Mouse (Mus musculus) bone marrow, adult 2 months (tissue): ENCODE measurements around the gene Krt8. TPM values are rescaled to one million over a fixed set of nuclear protein-coding genes. Genes with fewer than 3 reads are reported as not detected.

ENCODE experiments used
- H3K27ac ChIP-seq: fragments of 200-500 bp; 2 replicates; pipeline ENCODE4 v1.5.1; 2012; ENCODE audit warnings: low read depth, mild to moderate bottlenecking, control low read depth, inconsistent platforms, low read length; ENCODE audit not compliant: control insufficient read depth, poor library complexity, insufficient read depth
- H3K4me1 ChIP-seq: fragments of 200-500 bp; 2 replicates; pipeline ENCODE4 v1.6.1; 2011; ENCODE audit warnings: low read length; ENCODE audit not compliant: control insufficient read depth, insufficient read depth
- H3K4me3 ChIP-seq: fragments of 200-500 bp; replicated peaks from 2 replicates; pipeline ENCODE3; 2011; ENCODE audit warnings: mild to moderate bottlenecking, low read depth, low read length, control low read depth; ENCODE audit not compliant: control insufficient read depth
- CTCF ChIP-seq: fragments of 200-500 bp; IDR thresholded peaks from 2 replicates; pipeline ENCODE4 v1.5.1; 2011; ENCODE audit warnings: low read length, control low read depth; ENCODE audit not compliant: control insufficient read depth, insufficient read depth
- POLR2A ChIP-seq: fragments of 200-500 bp; IDR thresholded peaks from 2 replicates; pipeline ENCODE4 v1.6.1; 2011; ENCODE audit warnings: low read depth, mild to moderate bottlenecking, control low read depth, low read length, borderline replicate concordance; ENCODE audit not compliant: control insufficient read depth
- WGBS: fragments of 180-500 bp; shearing (Covaris S2); methylation state at CpG from one replicate; pipeline ENCODE4 v1.1.7; 2018; 5-methylcytosine and 5-hydroxymethylcytosine counted together
- polyA plus RNA-seq: library from polyadenylated mRNA; stranded (reverse); fragments of >200 nt; gene quantifications from 2 replicates; pipeline ENCODE4 v1.2.4, GENCODE M21; 2011; ENCODE audit warnings: low replicate concordance; ENCODE audit not compliant: missing spikeins, insufficient read depth, insufficient read length

Krt8 gene
- polyA plus RNA-seq, 1 experiment: 1.0 TPM

- peaks cover 2% of the 10 kb centered on the region; the same call in 1 of the 2 replicates for H3K4me1 ChIP-seq
- TF ChIP-seq POLR2A: no peak
- no peak for TF ChIP-seq CTCF
- H3K4me3 ChIP-seq: no peak overlapping the region
- 0 out of 2 replicates have a peak overlapping the region, but pooled peaks have one; percentile 7 for H3K27ac ChIP-seq
- 63% methylated on average over 3 of the region's 3 CpGs for WGBS
Measured at GRCm38 (mm10) chr15:102016096-102016495, 11.8 kb upstream of the Krt8 start.

DNA sequence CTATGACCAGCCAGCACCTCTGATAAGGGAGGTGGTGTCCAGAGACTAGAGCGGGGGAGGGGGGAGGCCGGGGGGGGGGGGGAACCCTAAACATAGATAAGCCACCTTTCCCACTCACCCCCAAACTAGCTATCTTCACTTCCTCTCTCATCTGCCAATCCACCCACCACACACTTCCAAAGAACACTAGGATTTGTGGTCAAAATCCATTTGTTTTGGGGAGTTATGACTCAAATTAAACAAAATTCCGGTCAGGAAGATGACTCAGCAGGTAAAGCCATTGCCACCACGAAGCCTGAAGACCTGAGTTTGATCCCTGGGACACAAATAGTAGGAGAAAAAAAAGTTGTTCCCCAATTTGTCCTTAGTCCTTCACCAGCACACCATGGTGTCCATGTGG, 10.6 kb upstream of the Krt8 start:
- 49% methylated on average over 4 of the region's 4 CpGs for WGBS
- Histone ChIP-seq H3K27ac (no peak overlapping the region), H3K4me3 (no peak overlapping the region), H3K4me1 (no peaks in the 10 kb centered on the region)
- TF ChIP-seq CTCF: no peak
- TF ChIP-seq POLR2A: no peak

GRCm38 (mm10) chr15:102013651-102014050, 9.4 kb upstream of the Krt8 start:
- WGBS: 77% methylated on average over 3 of the region's 3 CpGs
- TF ChIP-seq CTCF (no peak), POLR2A (no peak)
- Histone ChIP-seq H3K4me1 (no peaks in the 10 kb centered on the region), H3K4me3 (no peak overlapping the region), H3K27ac (no peak overlapping the region)

DNA sequence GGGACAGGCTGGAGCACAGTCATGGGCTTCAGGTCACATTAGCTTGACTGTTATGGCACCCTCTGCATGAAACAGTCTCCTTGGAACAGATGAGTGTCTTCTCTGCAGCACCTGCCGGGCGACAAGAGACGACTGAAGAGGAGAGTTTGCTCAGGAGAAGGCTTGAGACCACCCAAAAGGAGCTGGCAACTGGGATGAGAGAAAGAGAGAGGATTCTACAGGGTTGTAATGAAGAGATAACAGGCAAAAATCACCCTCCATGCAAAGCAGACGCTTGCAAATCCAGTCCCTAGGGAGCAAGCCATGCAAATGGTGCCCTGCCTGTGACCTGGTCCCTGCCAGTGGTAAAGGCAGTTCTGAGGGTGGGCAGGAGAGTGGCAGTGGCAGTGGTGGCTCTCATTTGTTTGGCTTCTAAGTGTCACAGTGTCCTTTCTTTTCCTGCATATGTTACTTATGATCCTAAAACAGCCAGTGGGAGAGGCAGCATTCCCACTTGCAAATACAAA, 8.0 kb upstream of the Krt8 start:
- Histone ChIP-seq H3K4me3 (no peak overlapping the region), H3K4me1 (no peaks in the 10 kb centered on the region), H3K27ac (no peak overlapping the region)
- TF ChIP-seq POLR2A (no peak), CTCF (no peak)
- WGBS: 85% methylated on average over 4 of the region's 4 CpGs

DNA sequence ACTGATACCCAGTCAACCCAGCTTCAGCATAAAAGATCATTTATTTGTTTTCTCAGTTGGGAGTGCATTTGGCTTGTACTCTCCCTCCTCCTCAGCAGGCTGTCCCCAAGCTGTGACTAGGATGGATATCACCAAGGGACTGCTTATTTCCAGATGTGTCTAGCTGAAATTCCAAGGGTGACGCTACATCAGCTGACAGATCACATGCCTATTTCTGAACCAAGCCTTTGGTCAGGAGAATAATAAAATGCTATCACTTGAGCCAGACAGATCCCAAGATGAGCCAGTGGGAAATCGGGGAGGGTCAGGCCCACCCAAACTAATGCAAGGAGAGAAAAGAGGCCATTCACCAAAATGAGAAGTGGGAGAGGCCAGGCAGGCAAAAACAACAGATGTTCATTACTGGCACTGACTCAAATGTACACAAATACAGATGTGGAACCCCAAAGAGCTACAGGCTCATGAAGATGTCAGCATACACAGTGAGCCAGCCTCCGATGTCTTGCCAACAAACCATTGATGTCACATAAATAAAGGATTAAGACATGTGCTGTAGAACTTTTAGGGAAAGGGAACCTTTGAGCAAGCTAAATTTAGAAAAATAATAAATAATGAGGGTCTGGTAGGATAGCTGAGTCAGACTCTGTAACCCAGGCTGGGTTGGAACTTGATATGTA, 6.4 kb upstream of the Krt8 start:
- H3K4me3 ChIP-seq: no peak overlapping the region
- H3K27ac ChIP-seq: no peak overlapping the region
- 66% methylated on average over 3 of the region's 3 CpGs for WGBS
- H3K4me1 ChIP-seq: no peaks in the 10 kb centered on the region
- TF ChIP-seq CTCF (no peak), POLR2A (no peak)

- 43% methylated on average over 12 of the region's 12 CpGs for WGBS
- Histone ChIP-seq H3K4me1 (no peaks in the 10 kb centered on the region), H3K27ac (no peak overlapping the region)
Measured at GRCm38 (mm10) chr15:102007097-102008069, 3.1 kb upstream of the Krt8 start.

GRCm38 (mm10) chr15:102006317-102006716, 2.0 kb upstream of the Krt8 start:
- Histone ChIP-seq H3K4me3 (no peak overlapping the region), H3K27ac (no peak overlapping the region), H3K4me1 (no peaks in the 10 kb centered on the region)
- WGBS: 20% methylated on average over 11 of the region's 11 CpGs
- TF ChIP-seq POLR2A (no peak), CTCF (no peak)

More at GRCm38 (mm10) chr15:102007097-102008069, 3.1 kb upstream of the Krt8 start:
- TF ChIP-seq POLR2A (no peak), CTCF (no peak)
- no peak overlapping the region for H3K4me3 ChIP-seq

DNA sequence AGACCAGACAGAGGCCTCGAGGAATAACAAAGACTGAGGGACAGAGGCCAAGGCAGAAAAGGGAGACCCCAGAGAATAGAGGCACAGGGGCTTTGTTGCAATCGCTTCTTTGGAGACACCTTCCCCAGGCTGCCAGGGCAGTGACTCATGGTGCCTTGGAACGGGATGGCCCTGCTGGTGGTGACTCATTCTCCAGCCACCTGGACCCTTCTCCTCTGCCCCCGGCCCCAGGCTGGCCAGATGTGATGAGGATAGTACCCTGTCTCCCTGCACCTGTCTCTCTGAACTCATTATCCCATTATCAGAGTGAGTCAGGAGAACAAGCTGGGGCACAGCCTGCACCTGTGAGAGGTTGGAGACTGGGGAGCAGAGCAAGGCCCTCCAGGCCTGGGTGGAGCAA, 1.0 kb upstream of the Krt8 start:
- WGBS: 65% methylated on average over 4 of the region's 4 CpGs
- TF ChIP-seq CTCF: no peak
- no peak overlapping the region for H3K4me3 ChIP-seq
- no peak overlapping the region for H3K27ac ChIP-seq
- no peaks in the 10 kb centered on the region for H3K4me1 ChIP-seq
